Mouse (Mus musculus) lung, postnatal 25 days (tissue): ENCODE results near the gene Rce1.
A peak's percentile ranks its signal among the peaks of the same experiment; 100 is the strongest.

Experiments
- DNase-seq: peaks from one replicate; pipeline ENCODE4 v3.0.0; 2022; ENCODE audit warnings: low spot score

Gene Rce1

GRCm38 (mm10) chr19:4625179-4625828 lies at the start of gene Rce1:
Rce1 (minus strand) TSS chr19:4625641.
- DNase-seq, result peak; percentile 89

DNA sequence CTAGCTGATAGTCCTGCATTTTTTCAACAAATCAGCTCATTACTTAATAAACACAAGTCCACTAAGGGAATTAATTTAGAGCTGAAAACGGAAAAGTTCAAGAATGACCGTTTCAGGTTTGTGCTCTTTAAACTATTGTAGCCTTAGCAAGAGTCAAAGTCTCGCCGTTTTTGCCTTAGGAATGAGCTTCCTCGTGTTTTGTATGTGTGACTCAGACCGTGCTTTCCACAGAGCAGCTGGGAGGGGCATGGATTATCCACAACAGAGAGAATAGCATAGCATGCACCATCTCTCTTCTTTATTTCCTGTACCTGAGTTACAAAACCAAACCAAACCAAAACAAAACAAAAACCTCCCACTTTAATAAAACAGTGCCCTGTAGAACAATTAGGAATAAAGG lies 47.0 kb upstream of the Rce1 start:
- DNase-seq, result no peak

DNA sequence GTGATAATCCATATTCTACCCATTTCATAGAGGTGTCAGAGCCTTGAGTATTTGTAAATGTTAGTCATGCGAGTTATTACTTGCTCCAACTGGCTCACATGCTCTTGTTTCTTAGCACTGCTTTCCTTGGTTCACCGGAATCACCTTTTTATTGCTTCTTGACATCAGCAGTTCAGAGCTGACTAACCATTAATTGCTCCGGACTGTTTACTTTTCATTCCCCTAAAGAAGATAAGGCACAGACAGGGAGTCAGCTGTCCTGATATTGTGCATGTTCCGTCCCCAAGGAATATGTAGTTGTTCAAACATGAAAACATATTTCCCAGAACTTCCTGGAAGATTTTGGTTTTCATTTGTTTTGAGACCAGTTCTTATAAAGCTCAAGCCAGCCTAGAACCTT lies 45.3 kb upstream of the Rce1 start:
- no peak for DNase-seq

GRCm38 (mm10) chr19:4666815-4667214 lies 41.4 kb upstream of the Rce1 start:
- DNase-seq, result no peak

GRCm38 (mm10) chr19:4658156-4658555 lies 32.7 kb upstream of the Rce1 start:
- no peak for DNase-seq

GRCm38 (mm10) chr19:4646917-4647492 lies 21.6 kb upstream of the Rce1 start:
- DNase-seq, result no peak

DNA sequence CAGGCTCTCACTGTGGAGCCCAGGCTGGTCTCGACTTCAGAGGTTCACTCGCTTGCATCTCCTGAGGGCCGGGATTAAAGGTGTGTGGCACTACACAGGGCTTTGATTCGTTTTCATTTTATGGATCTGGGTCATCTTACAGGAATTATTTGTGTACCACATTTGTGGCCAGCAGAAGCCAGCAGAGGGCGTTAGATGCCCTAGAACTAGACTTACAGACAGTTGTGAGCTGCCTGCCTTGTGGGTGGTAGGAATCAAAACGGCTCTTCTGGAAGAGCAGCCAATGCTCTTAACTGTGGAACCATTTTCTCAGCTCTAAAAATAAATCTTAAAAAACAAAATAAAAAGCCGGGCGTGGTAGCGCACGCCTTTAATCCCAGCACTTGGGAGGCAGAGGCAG lies 18.8 kb upstream of the Rce1 start:
- no peak for DNase-seq

GRCm38 (mm10) chr19:4635986-4636385 lies 10.5 kb upstream of the Rce1 start:
- no peak for DNase-seq

DNA sequence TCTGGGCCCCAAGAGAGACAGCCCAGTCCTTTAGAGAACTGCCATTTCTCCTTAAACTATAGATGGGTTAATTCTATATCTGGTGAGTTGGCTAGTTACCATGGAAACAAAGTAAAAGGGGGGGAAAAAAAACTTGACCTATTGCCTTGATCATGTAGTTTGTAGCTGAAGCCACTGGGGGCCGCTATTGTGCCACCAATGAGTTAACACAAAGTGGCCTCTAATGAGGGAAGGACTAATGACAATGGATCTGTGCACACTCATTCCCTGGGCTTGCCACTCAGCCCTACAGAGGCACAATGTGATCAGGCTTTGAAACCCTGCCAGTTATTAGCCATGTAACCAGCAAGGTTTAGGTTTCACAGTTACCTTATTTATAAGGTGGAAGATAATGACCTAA lies 3.4 kb upstream of the Rce1 start:
- peak; percentile 61 for DNase-seq

- DNase-seq, result no peak
Observed at GRCm38 (mm10) chr19:4625829-4626535, 541 bp upstream of the Rce1 start.

DNA sequence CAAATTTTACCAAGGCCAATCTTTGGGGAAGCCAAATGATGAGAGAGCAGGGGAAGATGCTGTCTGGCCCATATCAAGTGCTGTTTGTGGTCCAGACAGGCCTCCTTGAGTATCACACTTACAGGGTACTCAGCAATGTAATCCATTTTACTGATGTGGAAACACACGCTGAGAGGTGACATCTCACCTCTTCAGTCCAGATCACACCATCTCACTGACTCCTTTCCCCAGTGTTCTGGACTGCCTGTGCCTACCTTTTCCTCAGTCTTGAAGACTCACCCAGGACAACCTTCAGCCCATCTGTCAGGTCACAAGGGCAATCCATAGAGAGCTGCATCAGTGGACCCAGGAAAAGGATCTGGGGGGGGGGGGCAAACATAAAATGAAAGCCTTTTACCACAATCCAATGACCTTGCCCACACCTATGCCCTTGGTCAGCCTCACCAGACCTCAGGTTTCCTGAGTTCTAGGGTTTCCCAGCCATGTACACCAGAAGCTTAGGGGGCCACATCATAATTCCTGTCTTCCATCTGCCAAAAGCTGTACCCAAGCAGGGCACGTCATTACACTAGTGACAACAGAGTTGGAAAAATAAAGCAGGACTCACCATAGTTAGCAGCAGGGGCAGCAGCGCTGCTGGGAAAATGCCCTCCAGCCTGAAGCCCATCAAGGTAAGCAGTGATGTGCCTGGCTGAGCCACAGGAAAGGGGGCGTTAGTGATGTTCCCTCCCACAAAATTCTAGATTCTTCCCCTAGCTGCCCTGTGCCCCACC lies 849 bp downstream of the Rce1 start:
- no peak for DNase-seq

DNA sequence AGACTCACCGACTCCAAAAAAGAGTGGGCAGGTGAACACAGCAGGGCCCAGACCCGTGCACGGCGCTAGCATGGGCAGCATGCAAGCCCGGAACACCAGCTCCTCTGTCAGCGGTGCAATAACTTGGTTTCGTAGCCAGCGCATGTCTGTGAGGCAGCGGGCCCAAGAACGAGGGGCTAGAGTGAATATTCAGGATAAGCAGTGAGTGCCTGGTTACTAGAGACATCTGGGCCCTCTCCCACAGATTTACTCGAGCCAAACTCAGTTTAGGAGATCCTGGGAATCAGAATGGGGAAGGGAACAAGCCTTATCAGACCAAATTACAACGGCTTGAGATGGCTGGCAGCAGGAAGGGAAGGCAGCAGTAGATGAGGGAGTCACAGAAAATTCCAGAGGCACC lies 1.4 kb downstream of the Rce1 start:
- DNase-seq, result no peak

DNA sequence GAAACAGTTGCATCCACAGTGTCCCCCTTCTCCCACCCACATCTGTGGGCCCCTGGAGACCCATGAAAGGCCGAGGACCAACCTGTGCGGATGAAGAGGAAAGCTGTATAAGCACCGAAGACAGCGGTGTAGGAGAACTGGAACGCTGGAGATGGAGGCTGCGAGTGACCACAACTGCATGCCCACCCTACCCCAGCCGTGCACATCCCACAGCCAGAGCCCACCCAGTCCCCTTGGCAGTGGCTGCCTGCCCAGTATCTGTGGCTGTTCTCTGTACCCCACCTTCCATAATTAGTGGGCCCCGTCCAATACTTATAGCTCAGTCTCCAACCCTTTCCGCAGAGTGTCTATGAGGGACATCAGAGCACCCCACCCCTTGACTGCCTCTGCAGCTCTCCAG lies 2.0 kb downstream of the Rce1 start:
- DNase-seq, result no peak

- DNase-seq, result no peak
Observed at GRCm38 (mm10) chr19:4622780-4623179, 2.7 kb downstream of the Rce1 start.

DNA sequence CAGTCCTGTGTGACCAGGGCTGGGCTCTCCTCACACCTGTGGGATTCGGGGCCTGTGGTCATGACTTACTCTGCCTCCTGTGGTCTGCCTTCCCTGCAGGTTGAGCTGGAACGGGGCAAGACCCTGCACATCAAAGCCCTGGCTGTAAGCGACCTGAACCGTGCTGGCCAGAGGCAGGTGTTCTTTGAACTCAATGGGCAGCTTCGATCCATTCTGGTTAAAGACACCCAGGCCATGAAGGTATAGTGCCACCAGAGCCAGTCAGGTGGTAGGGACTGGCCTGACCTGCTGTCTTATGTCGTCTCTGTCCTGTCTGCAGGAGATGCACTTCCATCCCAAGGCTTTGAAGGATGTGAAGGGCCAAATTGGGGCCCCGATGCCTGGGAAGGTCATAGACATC lies 4.7 kb downstream of the Rce1 start:
- no peak for DNase-seq

- no peak for DNase-seq
Observed at GRCm38 (mm10) chr19:4619461-4619860, 6.0 kb downstream of the Rce1 start.

- DNase-seq, result peak; percentile 29
Observed at GRCm38 (mm10) chr19:4618183-4618582, 7.3 kb downstream of the Rce1 start.

DNA sequence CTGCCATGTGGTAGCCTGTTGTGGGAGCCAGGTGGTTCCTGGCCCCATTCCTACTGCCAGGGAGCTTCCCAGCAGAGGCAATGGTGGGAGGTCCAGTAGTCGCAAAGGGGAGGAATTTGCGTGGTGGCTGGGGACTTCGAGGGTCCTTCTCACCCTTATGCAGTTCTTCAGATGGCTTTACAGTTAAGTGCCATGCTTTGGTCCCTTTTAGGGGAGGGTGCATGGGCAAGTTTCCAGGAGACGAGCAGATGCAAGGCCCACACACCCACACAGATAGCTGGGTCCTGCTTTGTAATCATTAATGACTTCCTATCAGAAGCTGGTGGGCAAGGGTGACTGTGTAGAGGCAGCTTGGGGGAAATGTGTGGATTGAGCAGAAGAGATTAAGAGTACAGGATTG lies 8.9 kb downstream of the Rce1 start:
- no peak for DNase-seq

- peak; percentile 88 for DNase-seq
Observed at GRCm38 (mm10) chr19:4615151-4616093, 10.0 kb downstream of the Rce1 start, which contains the start of gene Lrfn4. Lrfn4 (minus strand) TSS chr19:4615667.

DNA sequence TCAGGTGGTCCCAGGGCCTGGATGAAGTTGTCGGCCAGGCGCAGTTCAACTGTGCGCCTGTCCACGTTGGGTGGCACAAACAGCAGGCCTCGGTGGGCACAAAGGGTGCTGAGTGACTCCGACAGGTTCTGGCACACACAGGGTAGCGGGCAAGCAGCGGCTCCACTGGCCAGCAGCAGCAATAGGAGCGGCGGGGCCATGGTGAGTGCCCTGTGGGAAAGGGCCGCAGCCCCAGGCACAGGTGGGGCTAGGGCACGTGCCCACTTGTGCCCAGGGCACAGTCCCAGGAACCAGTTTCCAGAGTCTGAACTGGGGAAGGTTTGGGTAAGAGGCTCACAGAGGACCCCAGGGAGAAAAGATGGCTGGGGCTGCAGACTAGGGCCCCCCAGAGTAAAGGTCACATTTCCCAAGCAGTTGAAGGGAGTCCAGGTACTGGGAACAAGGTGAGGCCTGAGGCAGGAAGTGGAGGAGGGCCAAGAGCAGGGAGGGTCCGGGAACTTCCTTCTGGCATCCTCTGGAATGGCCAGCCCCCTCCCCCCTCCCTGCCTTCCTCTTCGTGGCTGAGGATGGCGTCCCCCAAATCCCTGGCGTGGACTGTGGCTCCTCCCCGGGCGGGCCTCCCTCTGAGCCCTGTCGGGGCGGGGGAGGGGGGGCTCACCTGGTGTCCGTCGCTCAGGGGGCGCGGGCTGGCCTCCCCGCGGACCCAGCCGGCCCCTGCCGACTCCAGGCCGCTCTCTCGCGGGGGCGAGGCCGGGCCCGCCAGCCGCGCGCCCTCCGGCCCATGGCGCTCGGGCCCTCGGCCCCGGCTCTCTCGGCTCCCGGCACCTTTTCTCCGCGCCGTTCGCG lies 10.9 kb downstream of the Rce1 start:
- DNase-seq, result no peak
